Mouse (Mus musculus) erythroblast, adult 5-6 weeks (primary cell): ENCODE data around the gene Usp35. TPM values are rescaled to one million over a fixed set of nuclear protein-coding genes. Genes with fewer than 3 reads are reported as not detected.

Experiments
- ATAC-seq: replicated peaks from 2 replicates; pipeline ENCODE4 v1.8.0; 2016; ENCODE audit warnings: moderate number of reproducible peaks, mild to moderate bottlenecking, moderate TSS enrichment, inconsistent platforms; ENCODE audit not compliant: poor library complexity, low FRiP score, severe bottlenecking
- total RNA-seq, 2 experiments: library from RNA; stranded (forward) in 1 of 2; stranded (reverse) in 1 of 2; fragments of 150-400 nt in 1 of 2; fragments of 200-764, 138-1000 nt in 1 of 2; gene quantifications; 2 replicates each; pipeline versions ENCODE4 v1.2.3 to v1.2.4; 2015 to 2017; ENCODE audit warnings: low replicate concordance in 2 of 2

Usp35 gene
- total RNA-seq, 2 experiments from 2014 or later, result 0.26 to 0.38 TPM

GRCm38 (mm10) chr7:97324342-97324741, 7.5 kb downstream of the Usp35 start:
- no peak for ATAC-seq

GRCm38 (mm10) chr7:97317706-97318105, 14.1 kb downstream of the Usp35 start:
- no peak for ATAC-seq

- no peak for ATAC-seq
These were observed 16.2 kb downstream of the Usp35 start for GRCm38 (mm10) chr7:97315656-97316055.

DNA sequence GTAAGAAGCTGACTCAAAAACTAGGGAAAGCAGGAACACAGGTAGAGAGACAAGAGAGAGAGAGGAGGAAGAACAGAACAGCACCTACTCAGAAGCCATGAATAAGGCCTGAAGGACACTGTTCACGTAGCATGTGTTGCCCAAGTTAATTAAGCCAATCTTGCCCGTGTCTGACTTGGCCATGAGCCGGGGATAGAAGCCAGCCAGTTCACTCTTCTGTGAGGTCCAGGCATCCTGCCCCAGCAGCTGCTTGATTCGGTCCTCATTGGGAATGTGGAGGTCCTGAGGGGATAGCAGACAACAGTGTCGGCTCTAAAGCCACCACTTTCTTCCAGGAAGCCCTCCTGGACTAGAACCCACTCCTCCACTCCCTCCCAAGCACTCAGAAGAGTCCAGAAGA, 17.2 kb downstream of the Usp35 start:
- ATAC-seq, result no peak

DNA sequence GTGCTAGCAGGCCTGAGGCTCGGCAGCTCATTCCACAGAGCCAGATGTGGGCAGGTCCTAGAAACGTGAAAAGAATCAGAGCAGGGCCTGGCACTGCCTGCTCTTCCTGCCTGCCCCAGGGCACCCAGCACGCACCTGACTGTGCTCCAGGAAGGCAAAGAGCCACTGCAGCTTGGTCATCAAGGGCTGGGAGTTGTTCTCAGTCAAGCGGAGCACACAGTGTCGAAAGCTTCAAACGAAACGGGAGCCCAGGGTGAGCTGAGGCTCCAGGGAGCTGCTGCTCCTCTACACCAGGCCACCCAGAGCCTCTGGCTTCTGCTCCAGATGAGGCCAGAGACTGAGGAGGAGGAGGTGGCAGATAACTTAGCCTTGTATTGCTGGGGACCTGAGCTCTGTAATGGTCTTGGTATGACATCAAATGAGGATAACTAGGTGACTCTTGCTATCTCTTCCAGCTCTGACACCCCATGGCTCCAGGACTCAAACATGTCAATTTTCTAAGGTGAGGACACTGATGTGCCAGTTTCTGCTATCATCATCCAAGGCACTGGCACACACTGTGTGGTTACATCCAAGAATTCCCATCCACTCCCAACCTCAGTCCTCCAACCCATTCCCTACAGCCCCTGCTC, 18.3 kb downstream of the Usp35 start:
- ATAC-seq, result no peak

DNA sequence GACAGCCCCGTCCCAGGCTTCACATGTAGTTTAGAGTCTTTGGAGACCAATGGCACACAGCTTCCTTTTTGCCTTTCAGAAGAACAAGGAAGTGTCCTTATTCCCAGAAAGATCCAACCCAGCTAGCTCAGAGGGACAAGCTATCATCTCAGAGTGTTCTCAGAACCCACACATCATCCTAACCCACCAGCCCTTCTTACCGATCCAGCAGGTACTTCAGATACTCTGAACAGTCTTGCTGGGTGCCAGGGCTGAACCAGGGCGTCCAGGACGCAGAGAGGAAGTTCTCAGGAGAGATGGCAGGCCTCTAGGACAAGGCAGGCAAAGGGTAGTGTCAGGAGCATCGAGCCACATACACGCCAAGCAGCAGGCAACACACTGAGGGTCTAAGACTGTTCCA, 19.0 kb downstream of the Usp35 start:
- no peak for ATAC-seq

GRCm38 (mm10) chr7:97312196-97312595, 19.6 kb downstream of the Usp35 start:
- no peak for ATAC-seq

DNA sequence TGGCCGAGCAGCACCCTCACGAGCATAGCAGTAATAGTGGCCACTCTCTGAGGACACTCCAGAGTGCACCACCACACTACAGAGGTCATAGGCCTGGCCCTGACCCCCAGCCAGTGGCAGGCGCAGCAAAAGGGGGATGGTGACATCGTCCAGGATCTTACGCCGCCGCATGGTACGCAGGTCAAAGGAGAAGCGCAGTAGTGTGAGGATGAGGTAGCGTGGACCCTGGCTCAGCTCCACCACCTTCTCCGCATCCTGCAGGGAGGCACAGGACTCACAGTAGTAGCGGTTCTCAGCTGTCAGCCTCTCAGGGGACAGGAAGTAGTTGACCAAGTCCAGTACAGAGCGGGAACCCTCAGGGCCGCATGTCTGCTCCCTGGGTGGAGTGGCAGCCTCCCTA, 20.2 kb downstream of the Usp35 start:
- no peak for ATAC-seq

DNA sequence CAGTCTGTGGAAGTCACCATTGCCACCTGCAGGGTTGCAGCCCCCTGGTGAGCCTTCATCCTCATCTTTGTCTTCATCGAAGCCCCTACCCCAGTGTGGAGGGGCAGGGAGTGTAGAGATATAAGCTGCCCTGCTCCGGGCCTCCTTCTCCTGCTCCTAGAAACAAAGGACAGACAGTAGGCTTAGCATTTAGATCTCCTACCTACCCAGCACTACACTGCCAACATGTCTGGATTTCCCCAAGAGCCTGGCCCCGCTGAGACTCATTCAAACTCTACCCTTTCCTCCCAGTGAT, 21.5 kb downstream of the Usp35 start:
- no peak for ATAC-seq

DNA sequence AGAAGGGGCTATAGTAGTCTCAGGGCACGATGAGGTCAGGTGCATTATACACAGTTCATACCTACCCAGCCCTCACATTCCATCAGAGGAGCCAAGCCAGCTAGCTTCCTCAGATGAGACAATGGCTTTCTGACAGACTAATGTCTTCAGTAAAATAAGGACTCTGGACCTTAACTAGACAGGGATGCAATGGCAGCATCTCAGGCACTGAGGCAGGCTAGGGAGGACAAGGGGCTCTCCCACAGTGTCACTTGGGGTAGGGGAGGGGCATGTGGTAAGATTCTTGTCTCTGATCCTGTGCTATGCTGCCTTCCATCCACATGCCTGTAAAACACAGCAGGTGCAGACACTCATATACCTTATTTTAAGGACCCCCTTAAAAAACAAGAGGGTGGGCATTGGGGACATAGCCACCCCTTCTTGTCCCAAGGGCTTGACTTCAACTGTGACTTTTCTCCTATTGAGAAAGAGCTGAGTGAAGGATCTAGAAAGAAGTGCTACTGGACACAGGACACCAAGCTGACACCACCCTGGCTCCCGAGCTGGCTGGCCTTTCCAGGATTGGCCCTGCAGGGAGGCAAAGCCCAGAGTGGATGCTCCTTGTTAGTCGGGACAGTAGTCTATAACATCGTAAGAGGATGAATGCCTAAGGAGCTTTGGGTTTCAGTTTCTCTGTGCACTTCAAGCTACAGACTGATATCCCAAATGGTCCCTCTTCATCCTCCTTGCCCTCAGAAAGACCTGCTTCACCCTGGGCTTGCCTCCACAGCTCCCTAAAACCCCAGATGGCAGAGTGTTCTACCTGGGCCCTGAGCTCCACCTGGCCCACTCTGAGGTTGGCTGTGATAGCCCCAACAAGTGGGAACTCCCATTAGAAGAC, 22.1 kb downstream of the Usp35 start:
- no peak for ATAC-seq

DNA sequence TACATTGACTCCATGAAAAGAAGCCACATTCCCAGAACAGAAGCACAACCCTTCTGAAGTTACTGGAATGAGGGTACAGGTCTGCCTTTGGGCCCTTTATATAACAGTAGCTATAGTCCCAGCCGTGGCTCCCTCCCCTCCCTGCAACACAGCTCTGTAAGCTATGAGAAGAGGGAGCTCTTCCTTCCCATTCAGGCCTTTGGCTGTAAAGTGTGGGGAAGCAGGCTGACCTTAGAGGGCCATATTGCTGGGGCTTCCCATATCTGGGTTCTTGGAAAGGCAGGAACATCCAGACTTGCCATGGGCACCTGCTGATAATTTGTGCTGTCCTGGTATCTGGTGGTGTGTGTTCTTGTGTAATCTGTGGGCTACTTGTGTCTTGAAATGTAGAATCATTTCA, 24.3 kb downstream of the Usp35 start:
- no peak for ATAC-seq

DNA sequence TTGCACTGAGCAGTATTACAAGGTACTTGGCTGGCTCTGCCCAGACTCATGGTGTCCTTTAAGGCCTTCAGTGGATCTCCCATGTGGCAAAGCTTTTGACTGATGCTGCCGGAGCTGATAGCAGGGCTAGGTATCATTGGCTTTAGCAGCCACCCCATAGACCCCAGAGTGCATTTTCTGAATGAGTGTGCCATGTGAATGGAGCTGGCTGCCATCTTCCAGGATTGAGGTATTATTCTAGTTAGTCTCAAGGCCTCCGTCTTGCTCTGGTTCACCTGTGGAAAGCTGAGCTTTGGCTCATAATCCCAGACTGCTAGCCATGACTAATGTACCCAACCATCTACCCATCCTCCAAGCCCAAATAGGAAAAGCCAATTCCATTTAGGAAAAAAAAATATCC, 25.0 kb downstream of the Usp35 start:
- no peak for ATAC-seq

DNA sequence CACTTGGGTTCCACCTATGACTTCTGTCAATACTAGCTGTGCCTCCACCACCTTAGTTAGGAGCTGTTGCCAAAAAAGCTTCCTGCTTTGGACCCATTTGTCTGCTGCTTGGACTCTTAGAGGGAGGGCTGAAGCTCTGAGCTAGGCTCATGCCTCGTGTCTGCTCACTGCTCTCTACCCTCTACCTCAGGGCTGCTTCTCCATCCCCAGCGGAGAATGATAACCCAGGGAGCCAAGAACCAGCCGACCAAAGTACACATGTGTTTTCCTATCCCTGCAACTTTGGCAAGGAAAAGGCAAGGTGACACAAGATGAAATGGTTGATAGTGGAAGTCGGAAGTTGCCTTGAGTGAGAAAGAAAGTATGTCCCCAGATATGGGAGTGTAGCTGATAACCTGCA, 26.6 kb downstream of the Usp35 start:
- no peak for ATAC-seq

DNA sequence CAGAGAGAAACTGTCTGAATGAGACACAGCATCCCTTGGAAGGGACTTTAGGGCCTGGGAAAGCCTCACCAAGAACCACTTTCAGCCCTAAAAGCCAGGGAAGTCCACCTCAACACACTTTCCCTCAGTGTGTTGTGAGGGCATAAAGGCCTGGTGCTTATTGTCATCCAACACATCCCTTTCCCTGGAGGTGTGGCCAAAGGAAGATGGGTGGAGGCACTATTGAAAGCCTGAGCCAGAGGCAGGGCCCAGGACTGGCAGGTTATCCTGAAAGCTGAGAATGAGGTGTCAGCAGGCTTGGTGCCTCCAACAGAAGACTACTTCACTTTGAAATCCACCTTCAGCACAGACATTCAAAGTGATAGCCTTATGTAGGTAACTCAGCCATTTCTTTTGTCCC, 27.3 kb downstream of the Usp35 start:
- no peak for ATAC-seq

DNA sequence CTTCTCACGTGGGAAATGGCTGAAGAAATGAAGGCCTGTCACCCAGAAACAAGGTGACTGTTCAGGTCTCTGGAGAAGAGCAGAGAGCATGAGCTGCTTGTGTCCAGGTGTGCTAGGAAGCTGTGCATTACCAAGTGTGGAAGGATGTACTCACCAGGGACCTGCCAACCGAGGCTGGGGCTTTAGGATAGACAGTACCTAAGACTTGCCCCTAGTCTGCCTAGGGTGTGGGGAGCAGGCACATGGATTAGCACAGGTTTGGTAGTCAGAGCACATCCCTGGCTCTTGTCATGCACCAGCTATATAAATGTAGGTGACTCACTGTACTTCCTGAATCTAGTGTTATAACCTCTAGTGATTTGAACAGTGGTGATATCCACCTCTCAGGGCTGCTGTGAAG, 28.2 kb downstream of the Usp35 start:
- no peak for ATAC-seq

DNA sequence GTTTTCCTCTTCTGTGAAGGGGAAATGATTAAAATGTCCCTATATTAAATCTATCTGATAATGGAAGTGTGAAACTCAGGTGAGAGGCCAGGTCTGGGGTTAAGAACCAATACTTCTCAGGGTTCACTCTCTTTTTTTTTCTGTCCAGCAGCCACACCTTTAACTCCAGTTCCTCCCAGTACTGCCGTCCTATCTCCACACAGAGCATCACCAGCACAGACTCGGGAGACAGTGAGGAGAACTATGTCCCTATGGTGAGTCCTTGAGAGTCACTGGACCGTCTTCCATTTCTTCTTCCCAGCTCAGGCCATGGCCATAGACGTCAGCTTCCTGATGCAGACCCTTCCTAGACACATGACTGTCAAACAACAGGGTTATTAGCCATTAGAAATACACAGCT, 28.9 kb downstream of the Usp35 start:
- no peak for ATAC-seq

DNA sequence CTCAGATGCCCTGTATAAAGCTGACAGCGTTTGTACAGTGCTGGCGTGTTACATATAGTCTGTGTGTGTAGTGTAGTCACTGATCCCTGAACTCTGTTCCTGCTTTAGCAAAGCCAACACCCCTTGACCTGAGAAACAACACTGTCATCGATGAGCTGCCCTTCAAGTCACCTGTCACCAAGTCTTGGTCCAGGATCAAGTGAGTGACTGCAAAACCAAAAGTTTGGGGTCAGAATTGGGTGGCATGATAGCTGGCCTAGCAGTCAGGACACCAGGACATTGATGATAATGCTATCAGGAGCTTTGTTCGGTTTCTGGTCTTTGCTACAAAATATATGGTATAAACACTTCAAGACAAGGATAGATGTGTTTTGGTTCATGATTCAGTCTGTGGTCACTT, 29.6 kb downstream of the Usp35 start:
- ATAC-seq, result no peak

DNA sequence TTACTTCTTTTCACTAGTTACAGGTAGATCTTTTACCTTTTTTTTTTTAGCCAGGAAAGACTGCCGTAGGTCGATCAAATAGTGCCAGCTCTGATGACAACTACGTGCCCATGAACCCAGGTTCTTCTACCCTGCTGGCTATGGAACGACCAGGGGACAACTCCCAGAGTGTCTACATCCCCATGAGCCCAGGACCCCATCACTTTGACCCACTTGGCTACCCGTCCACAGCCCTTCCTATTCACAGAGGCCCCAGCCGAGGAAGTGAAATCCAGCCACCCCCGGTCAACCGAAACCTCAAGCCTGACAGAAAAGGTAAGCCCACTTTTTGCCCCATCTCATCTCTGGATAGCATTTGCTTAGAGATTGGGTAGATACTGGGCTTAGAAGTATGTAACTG, 30.5 kb downstream of the Usp35 start:
- ATAC-seq, result no peak

GRCm38 (mm10) chr7:97300914-97301313, 30.9 kb downstream of the Usp35 start:
- no peak for ATAC-seq

DNA sequence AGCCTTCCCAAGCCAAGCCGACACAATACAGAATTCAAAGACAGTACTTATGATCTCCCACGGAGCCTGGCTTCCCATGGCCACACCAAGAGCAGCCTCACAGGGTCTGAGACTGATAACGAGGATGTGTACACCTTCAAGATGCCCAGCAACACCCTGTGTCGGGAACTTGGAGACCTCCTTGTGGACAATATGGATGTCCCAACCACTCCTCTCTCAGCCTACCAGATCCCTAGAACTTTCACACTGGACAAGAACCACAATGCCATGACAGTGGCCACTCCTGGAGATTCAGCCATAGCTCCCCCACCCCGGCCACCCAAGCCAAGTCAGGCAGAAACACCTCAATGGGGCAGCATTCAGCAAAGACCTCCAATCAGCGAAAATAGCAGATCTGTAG, 32.9 kb downstream of the Usp35 start:
- no peak for ATAC-seq

- ATAC-seq, result no peak
These were observed 33.5 kb downstream of the Usp35 start for GRCm38 (mm10) chr7:97298279-97298678.

DNA sequence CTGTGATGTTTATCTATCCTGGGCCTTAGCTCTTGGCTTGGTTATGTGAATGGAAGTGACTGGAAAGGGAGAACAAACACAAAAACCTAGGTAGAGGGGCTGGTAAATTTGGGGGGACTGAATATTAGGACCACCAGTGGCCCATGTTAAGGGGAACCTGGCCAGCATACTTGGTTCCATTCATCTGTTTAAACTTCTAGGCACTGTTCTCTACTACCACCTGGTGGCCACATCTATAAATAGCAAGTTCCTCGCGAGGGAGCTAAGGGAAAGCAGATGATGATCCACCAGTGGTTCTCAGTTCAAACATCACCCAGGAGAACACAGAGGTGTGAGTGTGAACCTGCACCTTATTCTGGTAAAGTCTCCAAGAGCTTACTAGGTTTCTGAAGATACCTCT, 34.4 kb downstream of the Usp35 start:
- ATAC-seq, result peak; percentile 81
